Mouse (Mus musculus) adrenal gland, adult 2 months (tissue): ENCODE data around the gene Ccdc191. TPM values are rescaled to one million over a fixed set of nuclear protein-coding genes. Genes with fewer than 3 reads are reported as not detected.
A peak's percentile ranks its signal among the peaks of the same experiment; 100 is the strongest.

Experiments used
- DNase-seq: peaks from one replicate; pipeline ENCODE4 v3.0.0; 2021
- microRNA-seq, 2 experiments: library from miRNA; unstranded; fragments of <30 nt; microRNA quantifications; one replicate each; pipeline ENCODE4 v1.2.0; 2021
- polyA plus RNA-seq: library from polyadenylated mRNA; depleted of rRNA; stranded (reverse); fragments of >200 nt; gene quantifications from 2 replicates; pipeline ENCODE4 v1.2.3, GENCODE M21; 2012; rRNA removed
- total RNA-seq, 2 experiments: library from RNA; stranded (reverse); gene quantifications; 2 replicates each; pipeline ENCODE4 v1.2.3; 2021

The Ccdc191 gene
- total and polyA plus RNA-seq, 3 experiments = 1.6 to 6.0 (median 4.7) TPM

DNA sequence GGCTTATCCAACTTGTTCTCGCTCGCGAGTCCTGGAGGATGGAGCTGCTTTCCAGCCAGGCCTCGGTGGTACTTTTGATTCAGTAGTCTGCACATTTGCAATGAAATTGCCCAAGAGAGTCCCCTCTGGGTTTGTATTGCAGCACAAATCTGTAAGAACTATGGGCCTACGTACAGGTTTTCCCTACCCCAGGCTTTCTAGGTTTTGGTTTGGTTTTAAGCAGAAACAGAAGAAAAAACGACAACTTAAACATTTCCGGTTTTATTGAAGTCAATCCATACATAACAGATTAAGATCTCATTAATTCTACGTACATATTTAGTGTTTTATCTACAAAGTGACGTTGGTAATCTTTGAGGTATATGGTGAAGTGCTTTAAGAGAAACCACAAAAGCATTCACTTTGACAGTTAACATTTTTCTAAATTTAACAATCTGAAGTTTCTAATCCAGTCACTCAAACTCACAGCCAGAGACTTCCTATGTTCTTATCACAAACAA is 90.6 kb downstream of the Ccdc191 start:
- no peak for DNase-seq

DNA sequence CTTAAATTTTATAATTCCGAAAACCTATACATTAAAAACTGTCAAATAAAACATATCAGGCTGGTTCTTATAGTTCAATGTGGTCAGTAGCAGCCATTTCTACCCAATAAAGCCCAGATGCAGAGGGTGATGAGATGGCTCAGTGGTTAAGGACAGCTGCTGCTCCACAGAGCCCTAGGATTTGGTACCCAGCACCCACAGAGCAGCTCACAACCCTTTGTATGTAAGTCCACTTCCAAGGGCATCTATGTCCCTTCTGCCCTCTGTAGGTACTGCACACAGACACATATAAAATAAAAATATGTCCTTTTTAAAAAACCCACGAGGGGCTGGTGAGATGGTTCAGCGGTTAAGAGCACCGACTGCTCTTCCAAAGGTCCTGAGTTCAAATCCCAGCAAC is 96.7 kb downstream of the Ccdc191 start:
- DNase-seq = no peak

DNA sequence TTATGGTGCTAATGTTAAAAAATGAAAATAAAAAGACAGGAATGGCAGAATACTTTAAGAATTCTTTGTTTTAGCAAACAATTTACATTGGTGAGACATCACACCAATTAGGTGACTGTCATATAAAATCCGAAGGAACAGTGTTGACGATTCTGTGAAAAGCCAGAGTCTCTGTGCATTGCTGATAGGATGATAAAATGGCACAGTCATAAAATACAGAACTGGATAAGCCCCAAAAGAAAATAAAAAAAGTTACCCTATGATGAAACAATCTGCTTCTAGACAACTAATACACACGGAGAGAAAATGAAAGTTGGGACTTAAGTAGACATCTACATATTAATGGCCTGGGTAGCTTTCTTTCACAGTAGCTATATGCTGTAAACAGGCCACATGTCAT is 105.0 kb downstream of the Ccdc191 start:
- DNase-seq = no peak

DNA sequence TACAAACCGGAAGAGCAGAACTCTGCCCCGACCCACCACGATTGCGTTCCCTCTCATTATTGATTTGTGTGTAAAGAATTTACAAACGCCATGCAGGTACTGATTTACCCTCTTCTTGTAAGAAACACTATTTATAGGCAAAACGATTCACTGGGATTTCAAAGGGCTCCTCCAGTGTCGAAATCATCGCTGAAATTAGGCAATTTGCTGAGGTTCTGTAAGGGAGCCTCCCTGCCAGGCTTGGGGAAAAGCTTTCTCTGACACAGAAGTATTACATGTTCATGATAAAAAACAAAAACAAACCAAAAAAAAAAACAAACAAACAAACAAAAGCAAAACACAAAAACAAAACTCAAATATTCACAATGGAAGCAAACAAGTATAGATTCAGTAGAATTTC is 109.5 kb downstream of the Ccdc191 start:
- peak; percentile 35 for DNase-seq

DNA sequence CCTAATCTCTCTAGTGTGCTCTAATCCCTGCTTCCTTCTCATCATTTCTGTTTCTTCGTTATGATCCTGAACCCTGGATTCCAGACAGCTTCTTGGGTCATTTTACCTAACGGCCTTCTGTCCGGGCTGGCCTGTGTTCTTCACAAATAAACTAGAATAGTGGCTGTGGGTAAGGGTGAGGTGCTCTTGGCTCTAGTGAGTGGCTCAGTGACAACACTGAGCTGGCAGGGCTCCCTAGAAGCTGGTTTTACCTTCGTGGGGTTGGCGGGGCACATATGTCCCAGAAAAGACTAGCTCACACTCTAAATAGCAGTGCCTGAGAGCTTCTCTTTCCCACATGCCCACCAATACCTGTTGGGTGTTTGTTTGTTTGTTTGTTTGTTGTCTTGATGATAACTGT is 109.9 kb downstream of the Ccdc191 start:
- peak; percentile 14 for DNase-seq

DNA sequence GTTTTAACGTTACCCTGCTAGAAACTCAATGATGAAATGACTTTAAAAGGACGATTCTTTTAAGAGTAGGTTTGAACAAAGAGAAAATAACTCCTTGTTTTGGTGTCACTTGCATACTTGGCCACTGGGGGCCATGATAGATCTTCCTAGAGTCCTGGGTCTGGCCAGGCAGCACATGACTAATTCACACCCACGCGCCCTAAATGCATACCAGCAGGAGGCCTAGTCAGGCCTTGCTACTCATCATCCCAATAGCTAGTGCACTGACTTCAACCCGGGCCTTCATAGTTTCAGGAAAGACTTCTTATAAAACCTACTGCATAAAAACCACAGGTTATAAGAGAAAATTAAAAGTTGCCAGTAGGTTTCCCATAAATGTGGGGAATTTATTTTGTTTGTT is 112.5 kb downstream of the Ccdc191 start:
- DNase-seq = no peak

DNA sequence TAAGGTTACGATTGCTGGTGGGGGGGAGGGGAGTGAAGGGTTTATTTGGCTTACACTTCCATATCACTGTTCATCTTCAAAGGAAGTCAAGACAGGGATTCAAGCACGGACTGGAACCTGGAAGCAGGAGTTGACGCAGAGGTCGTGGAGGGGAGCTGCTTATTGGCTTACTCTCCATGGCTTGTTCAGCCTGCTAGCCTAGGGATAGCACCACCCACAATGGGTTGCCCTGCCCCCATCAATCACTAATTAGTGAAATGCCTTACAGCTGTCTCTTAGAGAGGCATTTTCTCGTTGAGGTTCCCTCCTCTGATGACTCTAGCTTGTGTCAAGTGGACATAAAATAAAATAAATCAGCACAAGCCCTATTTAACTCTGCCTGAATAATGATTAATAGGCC is 121.4 kb downstream of the Ccdc191 start:
- DNase-seq = no peak

Small RNAs within 50 kb of the gene (microRNA-seq; reads per million reads assigned to microRNA genes)
- 0 reads per million in 2 experiments for gene Mir3470b

Other genes starting within 250 kb of the Ccdc191 start
- under 1 TPM in 1 of 2 experiments, not detected in 1; 0.32 TPM for gene Tigit, start 225.7 kb upstream of the Ccdc191 start, total RNA-seq
- gene Tigit, start 225.7 kb upstream of the Ccdc191 start, polyA plus RNA-seq = 0.18 and 0.20 TPM in 2 replicates
- gene Drd3, start 135.8 kb upstream of the Ccdc191 start, total RNA-seq = not detected
- gene Drd3, start 135.8 kb upstream of the Ccdc191 start, polyA plus RNA-seq = 0.07 and 0.11 TPM in 2 replicates
- gene Qtrt2, start 37.0 kb downstream of the Ccdc191 start, total RNA-seq = 10 to 100 TPM; 28.0 TPM
- 6.2 and 15.6 TPM in 2 replicates for gene Qtrt2, start 37.0 kb downstream of the Ccdc191 start, polyA plus RNA-seq
- 1 to 10 TPM; 1.1 TPM for gene Zdhhc23, start 90.0 kb downstream of the Ccdc191 start, total RNA-seq
- gene Zdhhc23, start 90.0 kb downstream of the Ccdc191 start, polyA plus RNA-seq = 0.19 and 0.33 TPM in 2 replicates
- 1 to 10 TPM in 1 of 2 experiments, under 1 TPM in 1; 0.97 to 1.8 TPM for gene Gramd1c, start 173.5 kb downstream of the Ccdc191 start, total RNA-seq
- gene Gramd1c, start 173.5 kb downstream of the Ccdc191 start, polyA plus RNA-seq = 0.03 TPM in 2 replicates
- gene Atp6v1a, start 249.9 kb downstream of the Ccdc191 start, total RNA-seq = 100 to 1,000 TPM; 140 to 162 TPM
- 10.5 and 12.9 TPM in 2 replicates for gene Atp6v1a, start 249.9 kb downstream of the Ccdc191 start, polyA plus RNA-seq